Mouse (Mus musculus): ENCODE results near the gene Zar1l. TPM values are rescaled to one million over a fixed set of nuclear protein-coding genes. Genes with fewer than 3 reads are reported as not detected.
A peak's percentile ranks its signal among the peaks of the same experiment; 100 is the strongest.

Zar1l gene
- total and polyA plus RNA-seq, 2 experiments = not detected

GRCm38 (mm10) chr5:150560851-150561250 lies 42.9 kb upstream of the Zar1l start:
- Histone ChIP-seq H3K4me3 (ENCODE audit: insufficient read depth, low read depth, low read length) (no peak overlapping the region), H3K27me3 (ENCODE audit: control insufficient read depth, insufficient read depth, low read length) (no peaks in the 10 kb centered on the region), H3K4me1 (ENCODE audit: control insufficient read depth, insufficient read depth, low read length) (no peaks in the 10 kb centered on the region), H3K27ac (replicated peaks; ENCODE audit: insufficient read depth, low read depth, low read length) (no peak overlapping the region), H3K9ac (ENCODE audit: low read depth, low read length) (no peak overlapping the region), H3K36me3 (ENCODE audit: control insufficient read depth, insufficient read depth, low read length) (0 out of 2 replicates have a peak, but pooled peaks cover 2% of the 10 kb centered on the region), H3K79me2 (ENCODE audit: control insufficient read depth, insufficient read depth, low read length) (no peaks in the 10 kb centered on the region)
- no peak for DNase-seq (ENCODE audit: extremely low read depth, low read depth, low spot score)
- no peak for TF ChIP-seq POLR2A (IDR thresholded peaks at IDR 0.05; ENCODE audit: extremely low read depth, insufficient read depth, low read length)
- WGBS = 96% methylated on average over 5 of the region's 5 CpGs

GRCm38 (mm10) chr5:150559519-150560103 lies 41.6 kb upstream of the Zar1l start:
- H3K4me1 ChIP-seq (ENCODE audit: control insufficient read depth, insufficient read depth, low read length) = no peaks in the 10 kb centered on the region

GRCm38 (mm10) chr5:150551637-150552036 lies 33.7 kb upstream of the Zar1l start:
- WGBS = 82% methylated on average over 3 of the region's 3 CpGs
- Histone ChIP-seq H3K9ac (ENCODE audit: low read depth, low read length) (no peak overlapping the region), H3K27ac (replicated peaks; ENCODE audit: insufficient read depth, low read depth, low read length) (no peak overlapping the region), H3K4me3 (ENCODE audit: insufficient read depth, low read depth, low read length) (no peak overlapping the region), H3K79me2 (ENCODE audit: control insufficient read depth, insufficient read depth, low read length) (no peaks in the 10 kb centered on the region), H3K27me3 (ENCODE audit: control insufficient read depth, insufficient read depth, low read length) (no peaks in the 10 kb centered on the region), H3K36me3 (ENCODE audit: control insufficient read depth, insufficient read depth, low read length) (peaks cover 3% of the 10 kb centered on the region; the same call in 1 of the 2 replicates), H3K4me1 (ENCODE audit: control insufficient read depth, insufficient read depth, low read length) (no peaks in the 10 kb centered on the region)
- DNase-seq (ENCODE audit: extremely low read depth, low read depth, low spot score) = no peak
- TF ChIP-seq POLR2A (IDR thresholded peaks at IDR 0.05; ENCODE audit: extremely low read depth, insufficient read depth, low read length) = no peak
- no peak for TF ChIP-seq CTCF (IDR thresholded peaks at IDR 0.05; ENCODE audit: low read depth, low read length)

More at GRCm38 (mm10) chr5:150559519-150560103, 41.6 kb upstream of the Zar1l start:
- Histone ChIP-seq H3K79me2 (ENCODE audit: control insufficient read depth, insufficient read depth, low read length) (no peaks in the 10 kb centered on the region), H3K9ac (ENCODE audit: low read depth, low read length) (no peak overlapping the region), H3K27ac (replicated peaks; ENCODE audit: insufficient read depth, low read depth, low read length) (no peak overlapping the region), H3K27me3 (ENCODE audit: control insufficient read depth, insufficient read depth, low read length) (no peaks in the 10 kb centered on the region), H3K4me3 (ENCODE audit: insufficient read depth, low read depth, low read length) (no peak overlapping the region), H3K36me3 (ENCODE audit: control insufficient read depth, insufficient read depth, low read length) (0 out of 2 replicates have a peak, but pooled peaks cover 2% of the 10 kb centered on the region)
- no peak for DNase-seq (ENCODE audit: extremely low read depth, low read depth, low spot score)
- WGBS = 96% methylated on average over 6 of the region's 6 CpGs
- TF ChIP-seq CTCF (IDR thresholded peaks at IDR 0.05; ENCODE audit: low read depth, low read length) (no peak), POLR2A (IDR thresholded peaks at IDR 0.05; ENCODE audit: extremely low read depth, insufficient read depth, low read length) (no peak)

- H3K36me3 ChIP-seq (ENCODE audit: control insufficient read depth, insufficient read depth, low read length) = peaks cover 5% of the 10 kb centered on the region; the same call in 1 of the 2 replicates
- no peaks in the 10 kb centered on the region for H3K79me2 ChIP-seq (ENCODE audit: control insufficient read depth, insufficient read depth, low read length)
- no peaks in the 10 kb centered on the region for H3K27me3 ChIP-seq (ENCODE audit: control insufficient read depth, insufficient read depth, low read length)
- DNase-seq (ENCODE audit: extremely low read depth, low read depth, low spot score) = peak; percentile 50
- no peak overlapping the region for H3K27ac ChIP-seq (replicated peaks; ENCODE audit: insufficient read depth, low read depth, low read length)
- WGBS = 24% methylated on average over 2 of the region's 2 CpGs
- TF ChIP-seq POLR2A (IDR thresholded peaks at IDR 0.05; ENCODE audit: extremely low read depth, insufficient read depth, low read length) (no peak), CTCF (IDR thresholded peaks at IDR 0.05; ENCODE audit: low read depth, low read length) (no peak)
- no peaks in the 10 kb centered on the region; the same call in 1 of the 2 replicates for H3K4me1 ChIP-seq (ENCODE audit: control insufficient read depth, insufficient read depth, low read length)
- H3K9ac ChIP-seq (ENCODE audit: low read depth, low read length) = no peak overlapping the region
- H3K4me3 ChIP-seq (ENCODE audit: insufficient read depth, low read depth, low read length) = no peak overlapping the region
These were observed 25.2 kb upstream of the Zar1l start for GRCm38 (mm10) chr5:150543184-150543583.

- TF ChIP-seq CTCF (IDR thresholded peaks at IDR 0.05; ENCODE audit: low read depth, low read length) (no peak), POLR2A (IDR thresholded peaks at IDR 0.05; ENCODE audit: extremely low read depth, insufficient read depth, low read length) (no peak)
- Histone ChIP-seq H3K27me3 (ENCODE audit: control insufficient read depth, insufficient read depth, low read length) (no peaks in the 10 kb centered on the region), H3K9ac (ENCODE audit: low read depth, low read length) (no peak overlapping the region), H3K27ac (replicated peaks; ENCODE audit: insufficient read depth, low read depth, low read length) (no peak overlapping the region), H3K79me2 (ENCODE audit: control insufficient read depth, insufficient read depth, low read length) (no peaks in the 10 kb centered on the region), H3K4me3 (ENCODE audit: insufficient read depth, low read depth, low read length) (no peak overlapping the region), H3K36me3 (ENCODE audit: control insufficient read depth, insufficient read depth, low read length) (peaks cover 5% of the 10 kb centered on the region; the same call in 1 of the 2 replicates), H3K4me1 (ENCODE audit: control insufficient read depth, insufficient read depth, low read length) (no peaks in the 10 kb centered on the region; the same call in 1 of the 2 replicates)
- 96% methylated on average over 1 of the region's 1 CpGs for WGBS
- DNase-seq (ENCODE audit: extremely low read depth, low read depth, low spot score) = no peak
These were observed 23.3 kb upstream of the Zar1l start for GRCm38 (mm10) chr5:150541302-150541701.

- TF ChIP-seq POLR2A (IDR thresholded peaks at IDR 0.05; ENCODE audit: extremely low read depth, insufficient read depth, low read length) (no peak), CTCF (IDR thresholded peaks at IDR 0.05; ENCODE audit: low read depth, low read length) (no peak)
- Histone ChIP-seq H3K79me2 (ENCODE audit: control insufficient read depth, insufficient read depth, low read length) (no peaks in the 10 kb centered on the region), H3K36me3 (ENCODE audit: control insufficient read depth, insufficient read depth, low read length) (no peaks in the 10 kb centered on the region), H3K27ac (replicated peaks; ENCODE audit: insufficient read depth, low read depth, low read length) (no peak overlapping the region), H3K4me3 (ENCODE audit: insufficient read depth, low read depth, low read length) (no peak overlapping the region), H3K27me3 (ENCODE audit: control insufficient read depth, insufficient read depth, low read length) (no peaks in the 10 kb centered on the region), H3K4me1 (ENCODE audit: control insufficient read depth, insufficient read depth, low read length) (no peaks in the 10 kb centered on the region), H3K9ac (ENCODE audit: low read depth, low read length) (no peak overlapping the region)
- no peak for DNase-seq (ENCODE audit: extremely low read depth, low read depth, low spot score)
- WGBS = 91% methylated on average over 2 of the region's 2 CpGs
These were observed 7.3 kb upstream of the Zar1l start for GRCm38 (mm10) chr5:150525239-150525638.

All from liver, adult 2 months (tissue).